Mouse (Mus musculus): ENCODE measurements around the gene Ier3. TPM values are rescaled to one million over a fixed set of nuclear protein-coding genes. Genes with fewer than 3 reads are reported as not detected.

Ier3 gene
- polyA plus RNA-seq (2012; rRNA removed; ENCODE audit: low replicate concordance) = 11.6 and 26.3 TPM in 2 replicates

DNA sequence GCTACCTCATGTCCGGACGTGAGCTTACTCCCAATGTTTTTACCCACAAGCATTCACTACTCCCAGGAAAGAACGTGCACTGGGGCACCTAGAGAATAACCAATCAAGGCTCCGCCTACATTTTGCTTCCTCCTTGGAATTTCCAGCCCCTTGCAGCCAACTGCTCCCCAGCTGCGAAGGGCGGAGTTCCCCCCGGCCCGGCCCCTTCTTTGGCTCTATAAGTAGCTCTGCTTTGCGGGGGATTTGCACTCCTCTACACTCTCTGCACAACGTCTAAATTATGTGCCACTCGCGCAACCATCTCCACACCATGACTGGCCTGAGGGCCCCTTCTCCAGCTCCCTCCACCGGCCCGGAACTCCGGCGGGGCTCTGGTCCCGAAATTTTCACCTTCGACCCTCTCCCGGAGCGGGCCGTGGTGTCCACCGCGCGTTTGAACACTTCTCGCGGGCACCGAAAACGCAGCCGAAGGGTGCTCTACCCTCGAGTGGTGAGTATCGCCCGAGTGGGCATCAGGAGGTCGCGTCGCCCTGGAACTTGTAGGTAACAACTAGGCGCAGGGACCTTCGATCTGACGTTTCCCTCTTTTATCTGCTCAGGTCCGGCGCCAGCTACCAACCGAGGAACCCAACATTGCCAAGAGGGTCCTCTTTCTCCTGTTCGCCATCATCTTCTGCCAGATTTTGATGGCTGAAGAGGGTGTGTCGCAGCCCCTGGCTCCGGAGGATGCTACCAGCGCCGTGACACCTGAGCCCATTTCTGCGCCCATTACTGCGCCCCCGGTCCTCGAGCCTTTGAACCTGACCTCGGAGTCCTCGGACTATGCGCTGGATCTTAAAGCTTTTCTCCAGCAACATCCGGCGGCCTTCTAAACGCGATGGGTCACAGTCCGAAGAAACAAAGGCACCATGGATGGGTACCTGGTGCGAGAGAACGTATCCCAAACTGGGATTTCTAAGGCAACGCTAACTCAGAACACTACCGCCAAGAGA is at the start of gene Ier3:
Gene Ier3, plus strand, starts transcription at position 246 of the 992 bp plus-strand sequence.

DNA sequence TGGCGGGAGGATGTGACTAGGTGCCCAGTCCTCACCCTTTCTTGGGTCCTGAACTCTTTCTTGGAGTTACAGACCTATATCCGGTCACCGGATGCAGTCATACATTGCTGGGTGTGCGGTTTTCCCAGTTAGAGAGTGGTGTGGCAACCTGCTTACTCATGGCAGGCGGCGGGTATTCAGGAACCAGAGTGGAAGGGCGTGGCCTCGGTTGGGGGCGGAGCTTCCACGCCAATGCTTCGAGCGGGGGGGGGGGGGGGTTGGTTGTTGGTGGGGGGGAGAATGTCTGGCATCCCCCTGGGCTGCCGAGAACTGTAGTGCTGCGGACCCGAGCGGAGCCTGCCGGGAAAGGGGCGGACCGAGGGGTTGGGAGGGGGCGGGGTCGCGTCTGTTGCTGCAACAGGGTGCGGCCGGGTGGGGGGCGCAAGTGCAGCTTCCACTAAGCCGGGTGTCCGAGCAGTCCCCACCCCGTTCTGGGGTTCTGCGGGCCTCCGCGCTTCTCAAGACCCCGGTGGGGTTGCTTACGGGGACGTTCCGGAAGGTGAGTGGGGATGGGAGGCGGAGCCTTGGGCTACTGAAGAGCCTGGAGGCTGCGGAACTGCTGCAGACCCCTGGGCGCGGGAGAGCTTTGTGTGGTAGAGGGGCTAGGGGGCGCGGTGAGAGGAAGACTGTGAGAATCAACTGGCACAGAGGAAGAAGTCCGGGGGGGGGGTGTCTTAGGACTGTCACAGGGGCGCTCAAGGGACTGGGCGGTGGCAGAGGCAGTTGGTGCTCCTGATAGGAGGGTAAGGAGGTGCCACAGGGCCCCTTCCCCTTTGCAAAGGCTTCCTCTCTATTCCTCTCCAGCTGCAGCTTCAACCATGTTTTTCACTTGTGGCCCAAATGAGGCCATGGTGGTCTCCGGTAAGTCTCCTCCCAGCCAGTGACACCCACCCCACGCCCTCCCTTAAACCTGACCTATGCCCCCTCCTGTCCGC is 1.8 kb downstream of the Ier3 start, which contains the start of gene Flot1:
Gene Flot1, plus strand, starts transcription at position 267 of the 974 bp plus-strand sequence.

DNA sequence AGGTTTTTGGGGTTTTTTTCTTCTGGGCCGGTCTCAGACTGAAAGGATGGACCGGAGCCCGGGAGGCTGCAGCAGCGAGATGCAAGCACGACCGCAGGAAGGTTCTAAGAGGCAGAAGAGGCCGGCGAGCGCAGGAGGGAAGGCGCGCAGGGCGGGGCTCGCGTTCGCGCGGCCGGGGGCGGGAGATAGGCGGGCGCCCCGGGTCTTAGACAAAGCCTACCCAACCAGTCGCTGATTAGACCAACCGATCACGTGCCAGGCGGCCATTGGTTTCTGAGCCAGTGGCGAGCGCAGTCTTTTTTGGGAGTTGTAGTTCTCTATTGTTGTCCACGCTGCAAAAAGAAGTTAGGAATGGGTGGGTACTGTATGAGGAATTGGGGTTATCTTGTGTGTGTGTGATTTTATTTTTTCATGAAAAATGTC is 16.6 kb downstream of the Ier3 start, which contains the start of gene Tubb5:
Gene Tubb5, minus strand, starts transcription at position 185 of the 423 bp plus-strand sequence.

DNA sequence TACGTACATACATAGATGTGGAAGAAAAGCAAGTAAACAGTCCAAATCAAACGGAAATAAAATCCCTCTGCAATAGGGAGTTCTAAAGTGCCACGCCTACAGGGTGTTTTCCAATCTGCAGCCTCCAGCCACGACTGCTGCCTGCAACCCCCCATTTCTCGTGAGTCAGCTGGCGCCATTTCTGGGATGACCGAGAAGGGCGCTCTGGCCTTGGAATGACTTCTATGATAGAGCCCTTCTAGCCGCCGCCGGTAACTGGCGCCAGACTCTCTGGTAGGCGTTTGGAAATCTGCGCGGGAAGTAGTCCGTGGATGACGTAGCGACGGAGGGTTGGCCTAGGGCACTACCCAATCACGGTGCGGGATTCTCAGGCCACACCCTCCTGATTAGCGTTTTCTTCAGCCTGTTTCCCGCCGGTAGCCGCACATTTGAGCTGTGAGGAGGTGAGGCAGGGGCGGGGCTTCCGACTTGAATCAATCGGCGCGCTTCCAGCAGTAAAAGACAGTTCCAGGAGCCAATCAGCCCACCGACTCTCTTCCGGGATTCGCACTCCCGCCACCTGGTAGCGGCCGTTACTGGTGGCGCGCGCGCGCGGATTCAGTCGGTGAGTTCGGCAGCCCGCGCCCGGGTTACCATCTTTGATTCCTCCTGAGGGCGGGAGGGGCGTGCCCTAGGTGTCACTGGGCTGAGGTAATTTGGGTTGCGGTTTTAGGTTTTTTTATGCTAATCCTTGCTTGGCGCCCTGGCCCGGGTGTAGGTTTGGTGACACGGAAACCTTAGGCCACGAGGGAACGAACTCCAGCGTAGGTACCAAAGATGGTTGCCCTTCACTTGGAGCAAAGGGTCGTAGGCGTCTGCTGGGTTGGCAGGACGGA is 19.8 kb downstream of the Ier3 start, which contains the start of gene Mdc1:
Gene Mdc1, plus strand, starts transcription at position 440 of the 875 bp plus-strand sequence.

DNA sequence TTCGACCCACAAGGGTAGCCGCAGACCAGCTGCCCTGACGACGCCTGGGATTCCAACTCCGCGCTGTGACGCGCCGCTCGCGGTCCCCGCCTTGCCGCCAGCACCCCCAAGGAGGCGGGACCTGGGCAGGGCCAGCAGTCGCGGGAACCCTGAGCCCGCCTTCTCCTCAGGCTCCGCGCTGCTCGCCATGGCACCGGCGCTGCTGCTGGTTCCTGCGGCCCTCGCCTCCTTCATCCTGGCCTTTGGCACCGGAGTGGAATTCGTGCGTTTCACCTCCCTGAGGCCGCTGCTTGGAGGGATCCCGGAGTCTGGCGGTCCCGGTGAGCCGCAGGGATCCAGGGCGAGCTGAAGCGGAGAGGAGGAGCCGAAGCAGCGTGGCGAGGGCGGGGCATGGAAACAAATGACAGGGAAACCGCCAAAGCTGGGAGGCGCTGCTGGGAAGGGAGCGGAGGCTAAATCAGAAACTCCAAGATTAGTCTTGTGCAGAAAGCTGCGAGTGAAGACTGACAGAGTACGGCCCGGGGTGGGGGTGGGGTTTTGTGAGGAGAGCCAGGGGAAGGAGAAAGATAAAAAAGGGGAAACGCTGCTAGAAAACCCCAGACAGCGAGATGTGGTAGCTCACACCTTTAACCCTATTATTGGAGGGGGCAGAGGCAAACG is 39.8 kb downstream of the Ier3 start, which contains the start of gene Nrm:
Gene Nrm, plus strand, starts transcription at position 121 of the 660 bp plus-strand sequence.

DNA sequence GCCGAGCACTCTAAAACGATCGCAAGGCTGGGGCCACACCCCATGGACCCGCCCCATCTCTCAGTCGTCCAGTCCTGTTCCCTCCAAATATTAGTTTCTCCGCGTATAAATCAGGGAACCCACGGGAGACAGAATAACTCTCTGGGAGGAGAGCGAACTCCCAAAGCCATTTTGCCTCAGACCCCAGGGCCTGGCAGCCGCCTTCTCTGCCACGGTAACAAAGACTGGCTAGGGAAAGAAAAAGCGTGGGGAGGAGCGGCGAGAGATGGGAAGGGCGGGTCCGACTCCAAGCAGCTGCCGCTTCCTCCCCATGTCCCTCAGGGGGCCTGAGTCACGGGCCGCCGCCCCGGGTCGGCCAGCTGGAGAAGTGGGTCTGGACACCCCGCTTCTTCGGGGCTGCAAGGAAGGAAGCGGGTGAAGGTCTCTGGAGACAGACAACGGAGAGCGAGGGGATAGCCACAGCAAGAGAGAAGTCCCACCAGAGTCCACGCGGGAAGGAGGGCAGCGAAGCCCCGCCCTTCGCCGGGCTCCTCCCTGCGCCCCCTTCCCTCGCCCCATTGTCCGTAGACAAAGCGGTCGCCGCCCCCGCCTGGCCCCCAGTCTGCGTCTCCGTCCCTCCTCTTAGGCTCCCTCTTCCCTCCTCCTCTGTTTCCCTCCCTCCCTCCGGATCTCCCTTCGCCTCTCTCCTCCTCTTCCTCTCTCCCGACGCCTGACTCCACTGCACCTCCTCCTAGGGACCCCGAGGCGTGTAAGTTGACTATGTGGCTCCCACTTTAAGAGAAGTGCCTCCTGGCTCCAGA is 44.2 kb downstream of the Ier3 start, which contains the start of gene Ppp1r18:
Gene Ppp1r18, plus strand, starts transcription at position 113 of the 800 bp plus-strand sequence.

Other genes starting within 250 kb of the Ier3 start
- gene Sfta2, start 220.1 kb upstream of the Ier3 start, polyA plus RNA-seq (2012; rRNA removed; ENCODE audit: low replicate concordance) = not detected in 2 replicates
- gene Gm9573, start 195.0 kb upstream of the Ier3 start, polyA plus RNA-seq (2012; rRNA removed; ENCODE audit: low replicate concordance) = 0.05 TPM in 1 of 2 replicates, not detected in the other
- 0.04 and 0.19 TPM in 2 replicates for gene Mucl3, start 178.0 kb upstream of the Ier3 start, polyA plus RNA-seq (2012; rRNA removed; ENCODE audit: low replicate concordance)
- gene Vars2, start 154.1 kb upstream of the Ier3 start, polyA plus RNA-seq (2012; rRNA removed; ENCODE audit: low replicate concordance) = 21.8 and 47.6 TPM in 2 replicates
- gene Gtf2h4, start 147.9 kb upstream of the Ier3 start, polyA plus RNA-seq (2012; rRNA removed; ENCODE audit: low replicate concordance) = 25.6 and 38.5 TPM in 2 replicates
- 44.4 and 64.0 TPM in 2 replicates for gene Ddr1, start 117.1 kb upstream of the Ier3 start, polyA plus RNA-seq (2012; rRNA removed; ENCODE audit: low replicate concordance)
- 74.1 and 117 TPM in 2 replicates for gene Flot1, start 1.5 kb downstream of the Ier3 start, polyA plus RNA-seq (2012; rRNA removed; ENCODE audit: low replicate concordance)
- 262 and 722 TPM in 2 replicates for gene Tubb5, start 16.6 kb downstream of the Ier3 start, polyA plus RNA-seq (2012; rRNA removed; ENCODE audit: low replicate concordance)
- gene Mdc1, start 19.8 kb downstream of the Ier3 start, polyA plus RNA-seq (2012; rRNA removed; ENCODE audit: low replicate concordance) = 6.8 and 17.1 TPM in 2 replicates
- 8.9 and 33.1 TPM in 2 replicates for gene Nrm, start 39.6 kb downstream of the Ier3 start, polyA plus RNA-seq (2012; rRNA removed; ENCODE audit: low replicate concordance)
- gene Ppp1r18, start 43.9 kb downstream of the Ier3 start, polyA plus RNA-seq (2012; rRNA removed; ENCODE audit: low replicate concordance) = 70.8 and 77.1 TPM in 2 replicates
- 59.8 and 74.9 TPM in 2 replicates for gene Dhx16, start 58.1 kb downstream of the Ier3 start, polyA plus RNA-seq (2012; rRNA removed; ENCODE audit: low replicate concordance)
- 56.2 and 59.4 TPM in 2 replicates for gene 2310061I04Rik, start 75.7 kb downstream of the Ier3 start, polyA plus RNA-seq (2012; rRNA removed; ENCODE audit: low replicate concordance)
- gene Atat1, start 88.4 kb downstream of the Ier3 start, polyA plus RNA-seq (2012; rRNA removed; ENCODE audit: low replicate concordance) = 55.6 and 80.0 TPM in 2 replicates
- 122 and 128 TPM in 2 replicates for gene Mrps18b, start 94.7 kb downstream of the Ier3 start, polyA plus RNA-seq (2012; rRNA removed; ENCODE audit: low replicate concordance)
- 18.8 and 32.6 TPM in 2 replicates for gene Ppp1r10, start 94.8 kb downstream of the Ier3 start, polyA plus RNA-seq (2012; rRNA removed; ENCODE audit: low replicate concordance)
- gene Abcf1, start 148.1 kb downstream of the Ier3 start, polyA plus RNA-seq (2012; rRNA removed; ENCODE audit: low replicate concordance) = 61.7 and 91.3 TPM in 2 replicates
- 23.8 and 31.5 TPM in 2 replicates for gene Gnl1, start 158.2 kb downstream of the Ier3 start, polyA plus RNA-seq (2012; rRNA removed; ENCODE audit: low replicate concordance)
- 18.8 and 28.7 TPM in 2 replicates for gene Prr3, start 158.6 kb downstream of the Ier3 start, polyA plus RNA-seq (2012; rRNA removed; ENCODE audit: low replicate concordance)
- 2.8 and 14.8 TPM in 2 replicates for gene H2-T24, start 198.9 kb downstream of the Ier3 start, polyA plus RNA-seq (2012; rRNA removed; ENCODE audit: low replicate concordance)
- gene H2-T23, start 211.2 kb downstream of the Ier3 start, polyA plus RNA-seq (2012; rRNA removed; ENCODE audit: low replicate concordance) = 124 and 208 TPM in 2 replicates
- 82.2 and 154 TPM in 2 replicates for gene H2-T22, start 221.1 kb downstream of the Ier3 start, polyA plus RNA-seq (2012; rRNA removed; ENCODE audit: low replicate concordance)
- 0.14 TPM in 1 of 2 replicates, not detected in the other for gene Gm6034, start 221.3 kb downstream of the Ier3 start, polyA plus RNA-seq (2012; rRNA removed; ENCODE audit: low replicate concordance)
- 0.21 and 0.52 TPM in 2 replicates for gene Gm11127, start 236.7 kb downstream of the Ier3 start, polyA plus RNA-seq (2012; rRNA removed; ENCODE audit: low replicate concordance)